Mouse (Mus musculus) neural tube, embryonic 11.5 days (tissue): ENCODE measurements at regions not wholly inside any gene's neighbourhood (a gene's known extent, or its start where the extent isn't known, plus 50 kb on each side); places are given as distances from the start of the nearest gene placed in this dataset.

Experiments used
- ATAC-seq: fragments of 200-750 bp; cut with Nextera tagmentation; 2 replicates; pipeline ENCODE4 v1.8.0; 2017; ENCODE audit warnings: moderate number of reproducible peaks, mild to moderate bottlenecking, moderate TSS enrichment, moderate library complexity; ENCODE audit not compliant: insufficient read depth, low FRiP score, low TSS enrichment
- DNase-seq: peaks from one replicate; pipeline ENCODE4 v3.0.0-alpha.2; 2015; ENCODE audit warnings: low spot score
- H3K27ac ChIP-seq: fragments of 300-500 bp; sonication (generic); 2 replicates; pipeline ENCODE4 v1.5.1; 2014; ENCODE audit warnings: low read depth, mild to moderate bottlenecking, low read length
- H3K27me3 ChIP-seq: fragments of 300-500 bp; sonication (generic); 2 replicates; pipeline ENCODE4 v1.6.1; 2014; ENCODE audit warnings: mild to moderate bottlenecking, low read length, mixed read lengths; ENCODE audit not compliant: control insufficient read depth, insufficient read depth
- H3K36me3 ChIP-seq: fragments of 300-500 bp; sonication (generic); 2 replicates; pipeline ENCODE4 v1.6.1; 2014; ENCODE audit warnings: mild to moderate bottlenecking, low read length, moderate library complexity, mixed read lengths; ENCODE audit not compliant: control insufficient read depth, insufficient read depth
- H3K4me1 ChIP-seq: fragments of 300-500 bp; sonication (generic); 2 replicates; pipeline ENCODE4 v1.6.1; 2014; ENCODE audit warnings: low read length, mixed read lengths; ENCODE audit not compliant: control insufficient read depth, insufficient read depth
- H3K4me2 ChIP-seq: fragments of 300-500 bp; sonication (generic); 2 replicates; pipeline ENCODE4 v1.6.1; 2014; ENCODE audit warnings: low read depth, mild to moderate bottlenecking, moderate library complexity
- H3K4me3 ChIP-seq: fragments of 300-500 bp; sonication (generic); 2 replicates; pipeline ENCODE4 v1.5.1; 2014; ENCODE audit warnings: low read depth, low read length
- H3K9ac ChIP-seq: fragments of 300-500 bp; sonication (generic); 2 replicates; pipeline ENCODE4 v1.6.1; 2014; ENCODE audit warnings: mild to moderate bottlenecking, low read length
- H3K9me3 ChIP-seq: fragments of 300-500 bp; sonication (generic); 2 replicates; pipeline ENCODE4 v1.6.1; 2016; ENCODE audit warnings: low read length; ENCODE audit not compliant: control insufficient read depth
- WGBS: fragments of 180-500 bp; shearing (Covaris S2); extraction: QIAGEN DNeasy Blood & Tissue Kit; methylation state at CpG from one replicate; pipeline ENCODE4 v1.1.7; 2014; 5-methylcytosine and 5-hydroxymethylcytosine counted together

GRCm38 (mm10) chr6:5663433-5664175 is 61.8 kb upstream of the Dync1i1 start:
- Histone ChIP-seq H3K27me3 (no peaks in the 10 kb centered on the region), H3K4me1 (no peaks in the 10 kb centered on the region), H3K4me2 (no peak overlapping the region), H3K27ac (no peak overlapping the region), H3K4me3 (no peak overlapping the region), H3K9me3 (no peaks in the 10 kb centered on the region), H3K36me3 (no peaks in the 10 kb centered on the region), H3K9ac (no peak overlapping the region)
- ATAC-seq (no peak), DNase-seq (no peak)
- 85% methylated on average over 11 of the region's 11 CpGs for WGBS

GRCm38 (mm10) chr6:5645150-5645732 is 80.2 kb upstream of the Dync1i1 start:
- no peaks in the 10 kb centered on the region for H3K36me3 ChIP-seq
- peak; percentile 58 for ATAC-seq

GRCm38 (mm10) chr6:5634222-5634621 is 91.2 kb upstream of the Dync1i1 start:
- H3K27me3 ChIP-seq: no peaks in the 10 kb centered on the region
- H3K4me2 ChIP-seq: no peak overlapping the region
- DNase-seq (no peak), ATAC-seq (no peak)
- H3K4me1 ChIP-seq: no peaks in the 10 kb centered on the region
- 90% methylated on average over 9 of the region's 9 CpGs for WGBS
- H3K4me3 ChIP-seq: no peak overlapping the region
- H3K36me3 ChIP-seq: no peaks in the 10 kb centered on the region
- H3K27ac ChIP-seq: no peak overlapping the region
- H3K9me3 ChIP-seq: no peaks in the 10 kb centered on the region
- no peak overlapping the region for H3K9ac ChIP-seq

More at GRCm38 (mm10) chr6:5645150-5645732, 80.2 kb upstream of the Dync1i1 start:
- H3K4me2 ChIP-seq: no peak overlapping the region
- H3K27me3 ChIP-seq: no peaks in the 10 kb centered on the region
- H3K9ac ChIP-seq: no peak overlapping the region
- H3K4me3 ChIP-seq: no peak overlapping the region
- 20% methylated on average over 9 of the region's 9 CpGs for WGBS
- DNase-seq: peak; percentile 81
- no peaks in the 10 kb centered on the region for H3K9me3 ChIP-seq
- no peaks in the 10 kb centered on the region for H3K4me1 ChIP-seq
- no peak overlapping the region for H3K27ac ChIP-seq

GRCm38 (mm10) chr6:5633036-5633708 is 92.3 kb upstream of the Dync1i1 start:
- Histone ChIP-seq H3K36me3 (no peaks in the 10 kb centered on the region), H3K27me3 (no peaks in the 10 kb centered on the region), H3K27ac (no peak overlapping the region), H3K9ac (no peak overlapping the region), H3K4me3 (no peak overlapping the region), H3K4me2 (no peak overlapping the region), H3K9me3 (no peaks in the 10 kb centered on the region), H3K4me1 (no peaks in the 10 kb centered on the region)
- peak; percentile 44 for DNase-seq
- peak; percentile 69; the same call in 1 of the 2 replicates for ATAC-seq
- WGBS: 24% methylated on average over 10 of the region's 10 CpGs

GRCm38 (mm10) chr6:5624085-5624484 is 101.4 kb upstream of the Dync1i1 start:
- H3K4me1 ChIP-seq: no peaks in the 10 kb centered on the region
- no peaks in the 10 kb centered on the region for H3K27me3 ChIP-seq
- no peak overlapping the region for H3K27ac ChIP-seq
- WGBS: 73% methylated on average over 2 of the region's 2 CpGs
- no peaks in the 10 kb centered on the region for H3K9me3 ChIP-seq
- H3K9ac ChIP-seq: no peak overlapping the region
- H3K4me2 ChIP-seq: no peak overlapping the region
- no peak overlapping the region for H3K4me3 ChIP-seq
- DNase-seq (no peak), ATAC-seq (no peak)
- no peaks in the 10 kb centered on the region for H3K36me3 ChIP-seq

- Histone ChIP-seq H3K4me2 (no peak overlapping the region), H3K36me3 (no peaks in the 10 kb centered on the region), H3K27ac (no peak overlapping the region), H3K9ac (no peak overlapping the region), H3K4me1 (no peaks in the 10 kb centered on the region), H3K4me3 (no peak overlapping the region), H3K27me3 (no peaks in the 10 kb centered on the region), H3K9me3 (no peaks in the 10 kb centered on the region)
- ATAC-seq (no peak), DNase-seq (no peak)
- 97% methylated on average over 3 of the region's 3 CpGs for WGBS
Measured at GRCm38 (mm10) chr6:5621582-5621981, 103.9 kb upstream of the Dync1i1 start.

- H3K9me3 ChIP-seq: no peaks in the 10 kb centered on the region
- H3K27ac ChIP-seq: no peak overlapping the region
- no peak overlapping the region for H3K4me2 ChIP-seq
- H3K4me1 ChIP-seq: no peaks in the 10 kb centered on the region
- no peak overlapping the region for H3K4me3 ChIP-seq
- no peaks in the 10 kb centered on the region for H3K36me3 ChIP-seq
- H3K9ac ChIP-seq: no peak overlapping the region
- no peaks in the 10 kb centered on the region for H3K27me3 ChIP-seq
- ATAC-seq: no peak
- no peak for DNase-seq
- WGBS: 86% methylated on average over 6 of the region's 6 CpGs
Measured at GRCm38 (mm10) chr6:5594011-5594410, 97.9 kb upstream of the Pdk4 start.

- ATAC-seq (peak; percentile 67), DNase-seq (peak; percentile 74)
- no peak overlapping the region for H3K27ac ChIP-seq
- WGBS: 11% methylated on average over 10 of the region's 10 CpGs
- H3K9me3 ChIP-seq: no peaks in the 10 kb centered on the region
- no peak overlapping the region for H3K4me3 ChIP-seq
- no peaks in the 10 kb centered on the region for H3K4me1 ChIP-seq
- no peak overlapping the region for H3K4me2 ChIP-seq
- H3K36me3 ChIP-seq: no peaks in the 10 kb centered on the region
- no peaks in the 10 kb centered on the region for H3K27me3 ChIP-seq
- no peak overlapping the region for H3K9ac ChIP-seq
Measured at GRCm38 (mm10) chr6:5589635-5590034, 93.5 kb upstream of the Pdk4 start.
